Mouse (Mus musculus): ENCODE measurements at regions not wholly inside any gene's neighbourhood (a gene's known extent, or its start where the extent isn't known, plus 50 kb on each side); places are given as distances from the start of the nearest gene placed in this dataset.

DNA sequence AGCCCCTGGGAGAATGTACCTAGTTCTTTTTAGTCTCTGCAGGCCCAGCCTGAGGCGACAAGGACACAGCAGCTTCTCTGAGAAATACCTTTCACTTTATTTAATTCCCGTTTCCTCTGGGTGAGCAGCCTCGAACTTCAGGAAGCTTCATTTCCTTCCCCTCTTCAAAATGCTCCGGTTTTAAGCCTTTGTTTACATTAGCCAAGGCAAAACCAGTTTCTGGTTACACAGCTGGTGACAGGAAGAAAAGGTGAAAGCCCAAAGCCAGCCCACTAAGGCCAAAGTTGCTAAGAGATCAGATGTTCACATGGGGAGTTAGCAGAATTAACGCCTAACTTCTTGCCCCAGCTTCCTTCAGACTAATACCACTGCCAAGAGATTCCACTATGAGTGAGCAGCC, 127.4 kb upstream of the Lgalsl start:
- H3K36me3 ChIP-seq (ENCODE audit: control insufficient read depth, insufficient read depth, low read length), result no peaks in the 10 kb centered on the region
- H3K27ac ChIP-seq (ENCODE audit: insufficient read depth, low read depth, low read length), result no peak overlapping the region
- 13% methylated on average over 5 of the region's 5 CpGs for WGBS
- H3K4me3 ChIP-seq (ENCODE audit: low read depth, low read length), result no peak overlapping the region
- H3K27me3 ChIP-seq (ENCODE audit: control insufficient read depth, insufficient read depth, low read length), result no peaks in the 10 kb centered on the region
- no peak for TF ChIP-seq CTCF (IDR thresholded peaks at IDR 0.05; ENCODE audit: extremely low read depth, insufficient read length, insufficient replicate concordance, low read depth, low read length)
- TF ChIP-seq POLR2A (IDR thresholded peaks at IDR 0.05; ENCODE audit: low read depth, low read length), result no peak
- peaks cover 7% of the 10 kb centered on the region; the same call in 1 of the 2 replicates for H3K4me1 ChIP-seq (ENCODE audit: control insufficient read depth, insufficient read depth, insufficient read length, low read length)

DNA sequence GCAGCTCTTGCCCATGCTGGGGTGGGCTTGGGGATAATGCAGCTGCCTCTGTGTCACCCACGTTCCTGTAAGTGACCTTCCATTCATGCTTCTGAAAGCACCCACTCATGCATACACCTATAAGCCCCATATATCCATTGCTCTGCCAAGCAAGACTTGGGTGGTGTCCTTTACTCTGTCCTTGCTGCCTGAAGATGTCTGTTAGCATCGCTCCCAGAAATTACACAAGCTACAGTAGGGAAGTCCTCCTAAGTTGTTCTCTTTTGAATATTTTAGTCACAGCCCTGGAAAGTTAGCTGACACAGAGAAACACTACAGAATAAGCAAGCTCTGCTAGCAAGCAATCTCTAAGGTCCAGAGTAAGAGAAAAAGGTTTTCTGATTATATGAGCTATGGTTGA, 129.2 kb upstream of the Lgalsl start:
- Histone ChIP-seq H3K4me1 (ENCODE audit: control insufficient read depth, insufficient read depth, insufficient read length, low read length) (peaks cover 7% of the 10 kb centered on the region; the same call in 1 of the 2 replicates), H3K36me3 (ENCODE audit: control insufficient read depth, insufficient read depth, low read length) (no peaks in the 10 kb centered on the region), H3K4me3 (ENCODE audit: low read depth, low read length) (no peak overlapping the region), H3K27me3 (ENCODE audit: control insufficient read depth, insufficient read depth, low read length) (no peaks in the 10 kb centered on the region), H3K27ac (ENCODE audit: insufficient read depth, low read depth, low read length) (no peak overlapping the region)
- 82% methylated on average over 2 of the region's 2 CpGs for WGBS
- TF ChIP-seq POLR2A (IDR thresholded peaks at IDR 0.05; ENCODE audit: low read depth, low read length) (no peak), CTCF (IDR thresholded peaks at IDR 0.05; ENCODE audit: extremely low read depth, insufficient read length, insufficient replicate concordance, low read depth, low read length) (no peak)

DNA sequence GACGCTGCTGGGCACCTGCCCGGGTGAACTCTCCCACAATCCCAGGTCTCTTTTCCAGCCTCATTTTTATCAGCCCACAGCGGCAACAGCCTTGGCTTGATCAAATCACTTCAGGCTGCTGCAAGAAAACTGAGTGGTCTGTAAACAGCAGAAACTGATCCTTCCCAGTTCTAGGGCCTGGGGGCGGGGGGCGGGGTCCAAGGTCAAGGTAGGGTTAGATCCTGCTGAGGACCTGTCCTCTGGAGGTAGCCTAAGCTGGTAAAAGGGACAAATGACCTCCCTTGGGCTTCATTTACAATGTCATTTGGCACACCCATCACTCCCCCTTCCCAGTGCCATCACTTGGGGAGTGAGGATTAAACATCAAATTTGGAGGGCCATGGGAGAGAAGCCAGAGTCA, 129.9 kb upstream of the Lgalsl start:
- TF ChIP-seq POLR2A (IDR thresholded peaks at IDR 0.05; ENCODE audit: low read depth, low read length) (no peak), CTCF (IDR thresholded peaks at IDR 0.05; ENCODE audit: extremely low read depth, insufficient read length, insufficient replicate concordance, low read depth, low read length) (no peak)
- Histone ChIP-seq H3K4me3 (ENCODE audit: low read depth, low read length) (no peak overlapping the region), H3K36me3 (ENCODE audit: control insufficient read depth, insufficient read depth, low read length) (no peaks in the 10 kb centered on the region), H3K27me3 (ENCODE audit: control insufficient read depth, insufficient read depth, low read length) (no peaks in the 10 kb centered on the region), H3K4me1 (ENCODE audit: control insufficient read depth, insufficient read depth, insufficient read length, low read length) (peaks cover 7% of the 10 kb centered on the region; the same call in 1 of the 2 replicates), H3K27ac (ENCODE audit: insufficient read depth, low read depth, low read length) (no peak overlapping the region)
- 32% methylated on average over 5 of the region's 5 CpGs for WGBS

DNA sequence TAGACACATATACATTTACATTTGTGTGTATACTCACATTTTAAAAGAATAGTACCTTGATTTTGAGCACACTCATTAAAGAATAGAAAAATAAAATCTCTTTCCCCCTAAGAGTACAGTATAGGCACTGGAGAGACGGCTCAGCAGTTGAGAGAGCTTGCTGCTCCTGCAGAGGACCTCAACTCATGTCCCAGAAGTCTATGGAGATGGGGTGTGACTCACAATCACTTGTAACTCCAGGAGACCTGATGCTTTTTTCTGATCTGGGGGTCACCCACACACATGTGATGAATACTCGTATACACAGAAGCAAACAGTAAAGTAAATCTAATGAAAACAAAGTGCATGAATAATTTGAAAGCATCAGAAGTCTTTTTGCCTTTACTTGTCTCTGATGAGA, 129.5 kb upstream of the Peli1 start:
- H3K27ac ChIP-seq (ENCODE audit: insufficient read depth, low read depth, low read length), result no peak overlapping the region
- TF ChIP-seq POLR2A (IDR thresholded peaks at IDR 0.05; ENCODE audit: low read depth, low read length), result no peak
- no peak for TF ChIP-seq CTCF (IDR thresholded peaks at IDR 0.05; ENCODE audit: extremely low read depth, insufficient read length, insufficient replicate concordance, low read depth, low read length)
- WGBS, result 89% methylated on average over 2 of the region's 2 CpGs
- peaks cover 7% of the 10 kb centered on the region; the same call in 1 of the 2 replicates for H3K4me1 ChIP-seq (ENCODE audit: control insufficient read depth, insufficient read depth, insufficient read length, low read length)
- H3K27me3 ChIP-seq (ENCODE audit: control insufficient read depth, insufficient read depth, low read length), result no peaks in the 10 kb centered on the region
- no peak overlapping the region for H3K4me3 ChIP-seq (ENCODE audit: low read depth, low read length)
- no peaks in the 10 kb centered on the region for H3K36me3 ChIP-seq (ENCODE audit: control insufficient read depth, insufficient read depth, low read length)

DNA sequence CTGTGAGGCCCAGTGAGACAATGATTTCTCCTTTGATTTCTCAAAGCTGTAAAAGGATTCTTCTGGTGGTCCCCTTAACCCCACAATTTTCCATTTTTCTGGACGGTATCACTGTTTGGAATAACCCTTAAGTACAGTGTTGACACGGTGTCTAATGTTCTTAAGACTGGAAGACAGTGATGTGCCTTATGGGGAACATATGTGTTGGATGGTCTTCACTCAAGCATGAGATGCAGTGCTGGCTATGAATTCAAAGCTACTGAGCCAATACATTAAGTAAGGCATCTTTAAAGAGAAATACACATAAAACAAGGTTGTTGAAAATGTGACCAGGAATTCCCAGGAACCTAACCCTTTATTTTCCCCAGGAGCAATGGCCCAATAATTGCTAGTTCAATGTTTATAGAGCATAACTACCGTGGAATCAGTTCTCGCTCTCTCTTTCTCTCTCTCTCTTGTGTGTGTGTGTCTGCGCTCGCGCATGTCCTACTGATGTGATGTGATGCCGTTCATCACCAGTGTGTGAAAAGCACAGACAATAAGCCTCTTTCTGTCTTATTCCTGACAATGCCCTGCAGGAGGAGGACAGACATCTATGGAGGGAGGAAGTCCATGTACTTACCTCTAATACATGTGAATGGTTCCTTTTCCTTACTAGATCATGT, 125.4 kb upstream of the Peli1 start:
- Histone ChIP-seq H3K4me1 (ENCODE audit: control insufficient read depth, insufficient read depth, insufficient read length, low read length) (peaks cover 2% of the 10 kb centered on the region; the same call in 1 of the 2 replicates), H3K27ac (ENCODE audit: insufficient read depth, low read depth, low read length) (no peak overlapping the region), H3K36me3 (ENCODE audit: control insufficient read depth, insufficient read depth, low read length) (no peaks in the 10 kb centered on the region), H3K27me3 (ENCODE audit: control insufficient read depth, insufficient read depth, low read length) (no peaks in the 10 kb centered on the region), H3K4me3 (ENCODE audit: low read depth, low read length) (no peak overlapping the region)
- TF ChIP-seq CTCF (IDR thresholded peaks at IDR 0.05; ENCODE audit: extremely low read depth, insufficient read length, insufficient replicate concordance, low read depth, low read length) (no peak), POLR2A (IDR thresholded peaks at IDR 0.05; ENCODE audit: low read depth, low read length) (no peak)
- 91% methylated on average over 8 of the region's 8 CpGs for WGBS

DNA sequence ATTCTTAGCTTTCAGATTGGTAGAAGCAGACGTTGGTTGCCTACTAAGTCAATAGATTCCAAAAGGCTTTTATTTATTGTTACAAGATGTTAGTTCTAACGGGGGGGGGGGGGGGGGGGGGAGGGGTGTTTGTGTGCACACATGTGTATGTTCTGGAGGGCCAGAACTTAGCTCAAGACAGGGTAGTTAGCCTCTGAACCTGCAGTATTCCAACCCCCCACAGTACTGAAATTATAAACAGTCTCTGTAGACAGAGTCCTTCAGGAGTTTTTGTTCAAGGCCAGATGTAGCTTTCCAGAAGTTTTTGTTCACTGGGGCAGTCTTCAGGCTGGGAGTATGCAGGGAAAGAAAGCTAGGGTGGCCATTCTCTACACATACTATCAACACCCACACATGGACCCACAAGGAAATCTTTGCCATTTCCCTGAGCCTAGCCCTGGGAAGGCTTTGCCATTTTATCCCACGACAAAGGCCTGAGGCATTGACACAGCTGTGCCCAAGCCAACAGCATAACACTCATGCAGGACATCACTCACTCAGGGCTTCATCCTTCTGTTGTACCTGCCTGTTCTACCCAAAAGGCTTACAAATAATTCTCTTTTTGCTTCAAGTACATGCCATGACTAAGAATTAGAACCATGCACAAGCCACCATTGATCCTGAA, 123.6 kb upstream of the Peli1 start:
- Histone ChIP-seq H3K27me3 (ENCODE audit: control insufficient read depth, insufficient read depth, low read length) (no peaks in the 10 kb centered on the region), H3K36me3 (ENCODE audit: control insufficient read depth, insufficient read depth, low read length) (no peaks in the 10 kb centered on the region), H3K27ac (ENCODE audit: insufficient read depth, low read depth, low read length) (no peak overlapping the region), H3K4me1 (ENCODE audit: control insufficient read depth, insufficient read depth, insufficient read length, low read length) (no peaks in the 10 kb centered on the region), H3K4me3 (ENCODE audit: low read depth, low read length) (no peak overlapping the region)
- TF ChIP-seq CTCF (IDR thresholded peaks at IDR 0.05; ENCODE audit: extremely low read depth, insufficient read length, insufficient replicate concordance, low read depth, low read length), result no peak
- TF ChIP-seq POLR2A (IDR thresholded peaks at IDR 0.05; ENCODE audit: low read depth, low read length), result no peak
- 53% methylated on average over 3 of the region's 3 CpGs for WGBS

DNA sequence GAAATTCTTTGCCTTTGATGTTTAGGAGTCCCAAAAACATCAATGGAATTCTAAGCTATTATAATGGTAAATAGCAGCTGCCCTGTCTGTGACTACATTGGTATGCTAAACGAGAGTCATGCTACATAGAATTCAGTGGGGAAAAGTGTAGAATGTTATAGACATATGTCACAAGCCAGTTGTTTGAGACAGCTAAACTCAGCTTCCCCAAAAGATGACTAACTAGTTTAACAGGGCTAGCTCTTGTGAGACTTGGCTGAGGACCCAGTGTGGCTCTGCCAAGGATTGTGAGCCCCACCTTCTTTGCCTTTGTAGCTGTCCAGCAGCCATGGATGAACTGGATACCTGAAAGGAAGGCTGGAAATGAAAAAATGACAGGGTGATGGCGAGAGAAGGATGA, 122.8 kb upstream of the Peli1 start:
- Histone ChIP-seq H3K27me3 (ENCODE audit: control insufficient read depth, insufficient read depth, low read length) (no peaks in the 10 kb centered on the region), H3K4me1 (ENCODE audit: control insufficient read depth, insufficient read depth, insufficient read length, low read length) (no peaks in the 10 kb centered on the region), H3K4me3 (ENCODE audit: low read depth, low read length) (no peak overlapping the region), H3K27ac (ENCODE audit: insufficient read depth, low read depth, low read length) (no peak overlapping the region), H3K36me3 (ENCODE audit: control insufficient read depth, insufficient read depth, low read length) (no peaks in the 10 kb centered on the region)
- TF ChIP-seq POLR2A (IDR thresholded peaks at IDR 0.05; ENCODE audit: low read depth, low read length) (no peak), CTCF (IDR thresholded peaks at IDR 0.05; ENCODE audit: extremely low read depth, insufficient read length, insufficient replicate concordance, low read depth, low read length) (no peak)
- 75% methylated on average over 2 of the region's 2 CpGs for WGBS
